Mouse (Mus musculus): ENCODE data around the gene Nkain4.

Nkain4 gene

GRCm38 (mm10) chr2:180893537-180894028 lies 60.9 kb downstream of the Nkain4 start:
- DNase-seq = peak; percentile 80 to 81

GRCm38 (mm10) chr2:180892841-180893521 lies 61.5 kb downstream of the Nkain4 start:
- DNase-seq = peak; percentile 98

- DNase-seq = no peak
Observed at GRCm38 (mm10) chr2:180891835-180892323, 62.6 kb downstream of the Nkain4 start.

GRCm38 (mm10) chr2:180891075-180891834 lies 63.2 kb downstream of the Nkain4 start:
- peak; percentile 70 to 77 for DNase-seq

GRCm38 (mm10) chr2:180890422-180891074 lies 64.0 kb downstream of the Nkain4 start:
- peak; percentile 35 to 45 for DNase-seq

GRCm38 (mm10) chr2:180889921-180890280 lies 64.6 kb downstream of the Nkain4 start:
- DNase-seq = peak in 1 of 2 experiments; percentile 12

GRCm38 (mm10) chr2:180889271-180889920 lies 65.1 kb downstream of the Nkain4 start:
- peak in 1 of 2 experiments; percentile 13 for DNase-seq

- DNase-seq = no peak
Observed at GRCm38 (mm10) chr2:180885270-180885669, 69.2 kb downstream of the Nkain4 start.

All from cerebellum, postnatal 10 days (tissue).